8 mouse cellular contexts compared by ENCODE assay signal in genomic region chr1:180936610-180937398, GRCm38 (mm10). TPM values are rescaled to one million over a fixed set of nuclear protein-coding genes. Genes with fewer than 3 reads are reported as not detected.
A peak's percentile ranks its signal among the peaks of the same experiment; 100 is the strongest.
DNase-seq lines count a peak whose midpoint lies in the region; ATAC-seq and TF ChIP-seq lines count a peak whose summit lies in the region.
"Not testable (repeated sequence)": the region's sequence is repeated elsewhere in the genome, so short reads cannot be mapped to it uniquely, and the experiment has no call there.

No protein-coding gene starts in this region.

- not testable (repeated sequence) for H3K9me3 ChIP-seq in ES-Bruce4 (replicated peaks; ENCODE audit: control insufficient read depth, insufficient read depth, low read length, poor library complexity, severe bottlenecking); kidney, postnatal 0 days (replicated peaks; ENCODE audit: low read length); liver, embryonic 14.5 days (ENCODE audit: control insufficient read depth, low read length); midbrain, embryonic 15.5 days; stomach, embryonic 14.5 days (ENCODE audit: control insufficient read depth, low read depth, low read length)

- peak overlapping the region; percentile 46 for H3K4me2 ChIP-seq in kidney, postnatal 0 days (ENCODE audit: low read length)
- peak overlapping the region; percentile 77 for H3K4me2 ChIP-seq in liver, embryonic 14.5 days (ENCODE audit: low read depth)
- H3K4me2 ChIP-seq in midbrain, embryonic 15.5 days: peak overlapping the region; percentile 38
- H3K4me2 ChIP-seq in stomach, embryonic 14.5 days (replicated peaks; ENCODE audit: low read depth, low read length): peak overlapping the region; percentile 42

- not testable (repeated sequence) for H3K4me1 ChIP-seq in ES-Bruce4 (ENCODE audit: control insufficient read depth, insufficient read depth, low read length); kidney, postnatal 0 days (replicated peaks; ENCODE audit: insufficient read depth, low read length); midbrain, embryonic 15.5 days; stomach, embryonic 14.5 days (ENCODE audit: control insufficient read depth, insufficient read depth, low read length)
- peaks cover 16 to 29% of the 10 kb centered on the region in 2 experiments for H3K4me1 ChIP-seq in liver, embryonic 14.5 days (replicated peaks; ENCODE audit: control insufficient read depth in 2 of 2, insufficient read depth in 2 of 2, low read length in 1 of 2)

- not testable (repeated sequence) for H3K27me3 ChIP-seq in ES-Bruce4 (ENCODE audit: control insufficient read depth, insufficient read depth, low read length, poor library complexity, severe bottlenecking); kidney, postnatal 0 days (ENCODE audit: insufficient read depth, low read length); liver, embryonic 14.5 days (ENCODE audit: control insufficient read depth, insufficient read depth, low read length)
- H3K27me3 ChIP-seq in midbrain, embryonic 15.5 days (replicated peaks): peaks cover 59% of the 10 kb centered on the region
- peaks cover 11% of the 10 kb centered on the region for H3K27me3 ChIP-seq in stomach, embryonic 14.5 days (ENCODE audit: control insufficient read depth, insufficient read depth, low read length)

- not testable (repeated sequence) for H3K36me3 ChIP-seq in ES-Bruce4 (ENCODE audit: control insufficient read depth, insufficient read depth, low read length, poor library complexity, severe bottlenecking); kidney, postnatal 0 days (ENCODE audit: insufficient read depth, low read length); liver, embryonic 14.5 days (replicated peaks; ENCODE audit: control insufficient read depth, insufficient read depth, low read depth); midbrain, embryonic 15.5 days (replicated peaks); stomach, embryonic 14.5 days (ENCODE audit: control insufficient read depth, insufficient read depth, low read length)

- TF ChIP-seq POLR2A in ES-Bruce4 (IDR thresholded peaks at IDR 0.05; ENCODE audit: insufficient read depth, low read length): not testable (repeated sequence)

- peak overlapping the region; percentile 33; the same call in 1 of the 2 replicates for H3K9ac ChIP-seq in ES-Bruce4 (ENCODE audit: low read depth, poor library complexity, severe bottlenecking)
- H3K9ac ChIP-seq in kidney, postnatal 0 days (ENCODE audit: low read depth, low read length); midbrain, embryonic 15.5 days: not testable (repeated sequence)
- peak overlapping the region; percentile 70 for H3K9ac ChIP-seq in liver, embryonic 14.5 days (replicated peaks)
- H3K9ac ChIP-seq in stomach, embryonic 14.5 days (replicated peaks; ENCODE audit: low read depth, low read length): 0 out of 2 replicates have a peak overlapping the region, but pooled peaks have one; percentile 14

- peak; percentile 46 for DNase-seq in embryo, embryonic 10 days (ENCODE audit: low spot score)
- DNase-seq in heart, postnatal 25 days (ENCODE audit: low spot score): peak; percentile 59
- DNase-seq in kidney, postnatal 0 days (ENCODE audit: low spot score): peak; percentile 79
- DNase-seq in liver, embryonic 14.5 days (ENCODE audit: low read depth in 3 of 3, low spot score in 3 of 3): peak; percentile 60 to 73 (median 70)

- H3K4me3 ChIP-seq in ES-Bruce4 (ENCODE audit: low read depth, low read length): peak overlapping the region; percentile 63
- H3K4me3 ChIP-seq in kidney, postnatal 0 days (replicated peaks; ENCODE audit: low read depth, low read length): peak overlapping the region; percentile 18; the same call in 1 of the 2 replicates
- H3K4me3 ChIP-seq in liver, embryonic 14.5 days (ENCODE audit: insufficient read depth in 1 of 2, low read depth in 2 of 2, low read length in 2 of 2): peak overlapping the region; percentile 44 to 58
- H3K4me3 ChIP-seq in midbrain, embryonic 15.5 days: peak overlapping the region; percentile 15; the same call in 1 of the 2 replicates
- peak overlapping the region; percentile 24 for H3K4me3 ChIP-seq in stomach, embryonic 14.5 days (ENCODE audit: low read depth, low read length)

- WGBS in kidney, postnatal 0 days: 3% methylated on average over 32 of the region's 41 CpGs
- WGBS in liver, embryonic 14.5 days (ENCODE audit: insufficient replicate concordance): under 1% methylated on average over 32 of the region's 41 CpGs
- whole genome bisulfite sequencing in midbrain, embryonic 15.5 days: 2% methylated on average over 39 of the region's 41 CpGs
- WGBS in stomach, embryonic 14.5 days: 4% methylated on average over 32 of the region's 41 CpGs

- TF ChIP-seq CTCF in ES-Bruce4 (IDR thresholded peaks at IDR 0.05; ENCODE audit: low read depth, low read length); kidney, postnatal 0 days (IDR thresholded peaks at IDR 0.05; ENCODE audit: low read depth); liver, embryonic 14.5 days (IDR thresholded peaks at IDR 0.05; ENCODE audit: low read depth): not testable (repeated sequence)

- peak; percentile 52; the same call in 1 of the 2 replicates for ATAC-seq in frontal cortex, adult (ENCODE audit: low TSS enrichment)
- ATAC-seq in kidney, postnatal 0 days (replicated peaks; ENCODE audit: low FRiP score, low read depth): peak; percentile 72; the same call in 1 of the 2 replicates
- peak; percentile 98 for ATAC-seq in liver, embryonic 14.5 days (ENCODE audit: insufficient read depth)
- ATAC-seq in midbrain, embryonic 15.5 days (replicated peaks): not testable (repeated sequence)
- ATAC-seq in stomach, embryonic 14.5 days (ENCODE audit: insufficient number of reproducible peaks, insufficient read depth, low FRiP score, low read depth): peak; percentile 90

- 0 out of 2 replicates have a peak, but pooled peaks have one; percentile 3 for TF ChIP-seq EP300 in ES-Bruce4 (IDR thresholded peaks at IDR 0.05; ENCODE audit: insufficient read depth, low read depth, low read length)
- peak; percentile 32; the same call in 1 of the 2 replicates for TF ChIP-seq EP300 in liver, embryonic 14.5 days (IDR thresholded peaks at IDR 0.05; ENCODE audit: low read depth)

- H3K27ac ChIP-seq in ES-Bruce4 (ENCODE audit: insufficient read depth, low read length); kidney, postnatal 0 days; midbrain, embryonic 15.5 days; stomach, embryonic 14.5 days (ENCODE audit: low read length): not testable (repeated sequence)
- peak overlapping the region; percentile 37 for H3K27ac ChIP-seq in liver, embryonic 14.5 days

- intact Hi-C loops in heart, postnatal 25 days (cut with DNase I): not testable (repeated sequence)

RNA-seq across cellular contexts. Expression of gene Lefty1, which starts 2.0 kb away (rescaled TPM):
- polyA plus RNA-seq in ES-Bruce4 (2011; ENCODE audit: insufficient read depth, insufficient read length, low read depth, missing spikeins): 53.2 and 60.3 TPM in 2 replicates
- under 1 TPM; 0.17 to 0.94 TPM for total RNA-seq in heart, postnatal 25 days (2021)
- polyA plus RNA-seq in kidney, postnatal 0 days (2015; fragmentation: Nextera tagmentation; extraction: Ambion mirVana): 1.5 and 1.6 TPM in 2 replicates
- 9.2 and 9.5 TPM in 2 replicates for polyA plus RNA-seq in liver, embryonic 14.5 days (2012; rRNA removed)
- polyA plus RNA-seq in liver, embryonic 14.5 days (2014; fragmentation: Nextera tagmentation; extraction: Ambion mirVana): 4.9 and 5.6 TPM in 2 replicates
- 0.22 and 0.28 TPM in 2 replicates for polyA plus RNA-seq in midbrain, embryonic 15.5 days (2015; fragmentation: Nextera tagmentation; extraction: Ambion mirVana)
- polyA plus RNA-seq in stomach, embryonic 14.5 days (2014; fragmentation: Nextera tagmentation; extraction: Ambion mirVana): 1.8 and 3.6 TPM in 2 replicates

RNA-seq across cellular contexts. Expression of gene Tmem63a, which starts 5.3 kb away (rescaled TPM):
- polyA plus RNA-seq in ES-Bruce4 (2011; ENCODE audit: insufficient read depth, insufficient read length, low read depth, missing spikeins): 26.9 and 27.7 TPM in 2 replicates
- total RNA-seq in heart, postnatal 25 days (2021): 10 to 100 TPM; 15.1 to 16.3 TPM
- 10.6 and 14.8 TPM in 2 replicates for polyA plus RNA-seq in kidney, postnatal 0 days (2015; fragmentation: Nextera tagmentation; extraction: Ambion mirVana)
- 6.8 and 7.2 TPM in 2 replicates for polyA plus RNA-seq in liver, embryonic 14.5 days (2012; rRNA removed)
- 4.3 and 4.6 TPM in 2 replicates for polyA plus RNA-seq in liver, embryonic 14.5 days (2014; fragmentation: Nextera tagmentation; extraction: Ambion mirVana)
- polyA plus RNA-seq in midbrain, embryonic 15.5 days (2015; fragmentation: Nextera tagmentation; extraction: Ambion mirVana): 1.4 and 1.8 TPM in 2 replicates
- 14.8 and 17.9 TPM in 2 replicates for polyA plus RNA-seq in stomach, embryonic 14.5 days (2014; fragmentation: Nextera tagmentation; extraction: Ambion mirVana)

RNA-seq across cellular contexts. Expression of gene Pycr2, which starts 32.7 kb away (rescaled TPM):
- polyA plus RNA-seq in ES-Bruce4 (2011; ENCODE audit: insufficient read depth, insufficient read length, low read depth, missing spikeins): 97.4 and 109 TPM in 2 replicates
- 10 to 100 TPM; 13.0 to 13.8 TPM for total RNA-seq in heart, postnatal 25 days (2021)
- polyA plus RNA-seq in kidney, postnatal 0 days (2015; fragmentation: Nextera tagmentation; extraction: Ambion mirVana): 72.6 and 76.5 TPM in 2 replicates
- polyA plus RNA-seq in liver, embryonic 14.5 days (2012; rRNA removed): 47.9 and 52.0 TPM in 2 replicates
- polyA plus RNA-seq in liver, embryonic 14.5 days (2014; fragmentation: Nextera tagmentation; extraction: Ambion mirVana): 84.6 and 94.7 TPM in 2 replicates
- 76.7 and 79.8 TPM in 2 replicates for polyA plus RNA-seq in midbrain, embryonic 15.5 days (2015; fragmentation: Nextera tagmentation; extraction: Ambion mirVana)
- 86.0 and 92.3 TPM in 2 replicates for polyA plus RNA-seq in stomach, embryonic 14.5 days (2014; fragmentation: Nextera tagmentation; extraction: Ambion mirVana)

RNA-seq across cellular contexts. Expression of gene Lefty2, which starts 43.9 kb away (rescaled TPM):
- polyA plus RNA-seq in ES-Bruce4 (2011; ENCODE audit: insufficient read depth, insufficient read length, low read depth, missing spikeins): 117 and 124 TPM in 2 replicates
- total RNA-seq in heart, postnatal 25 days (2021): not detected
- polyA plus RNA-seq in kidney, postnatal 0 days (2015; fragmentation: Nextera tagmentation; extraction: Ambion mirVana): 0.09 and 0.39 TPM in 2 replicates
- not detected in 2 replicates for polyA plus RNA-seq in liver, embryonic 14.5 days (2012; rRNA removed)
- not detected in 2 replicates for polyA plus RNA-seq in liver, embryonic 14.5 days (2014; fragmentation: Nextera tagmentation; extraction: Ambion mirVana)
- 2.4 and 2.5 TPM in 2 replicates for polyA plus RNA-seq in midbrain, embryonic 15.5 days (2015; fragmentation: Nextera tagmentation; extraction: Ambion mirVana)
- polyA plus RNA-seq in stomach, embryonic 14.5 days (2014; fragmentation: Nextera tagmentation; extraction: Ambion mirVana): 0.14 TPM in 1 of 2 replicates, not detected in the other
